Mouse (Mus musculus) retina, postnatal 1 day (tissue): ENCODE results near the gene Tmem52b.

ENCODE experiments used
- DNase-seq: peaks from one replicate; pipeline ENCODE4 v3.0.0-alpha.2; 2012

Tmem52b gene

DNA sequence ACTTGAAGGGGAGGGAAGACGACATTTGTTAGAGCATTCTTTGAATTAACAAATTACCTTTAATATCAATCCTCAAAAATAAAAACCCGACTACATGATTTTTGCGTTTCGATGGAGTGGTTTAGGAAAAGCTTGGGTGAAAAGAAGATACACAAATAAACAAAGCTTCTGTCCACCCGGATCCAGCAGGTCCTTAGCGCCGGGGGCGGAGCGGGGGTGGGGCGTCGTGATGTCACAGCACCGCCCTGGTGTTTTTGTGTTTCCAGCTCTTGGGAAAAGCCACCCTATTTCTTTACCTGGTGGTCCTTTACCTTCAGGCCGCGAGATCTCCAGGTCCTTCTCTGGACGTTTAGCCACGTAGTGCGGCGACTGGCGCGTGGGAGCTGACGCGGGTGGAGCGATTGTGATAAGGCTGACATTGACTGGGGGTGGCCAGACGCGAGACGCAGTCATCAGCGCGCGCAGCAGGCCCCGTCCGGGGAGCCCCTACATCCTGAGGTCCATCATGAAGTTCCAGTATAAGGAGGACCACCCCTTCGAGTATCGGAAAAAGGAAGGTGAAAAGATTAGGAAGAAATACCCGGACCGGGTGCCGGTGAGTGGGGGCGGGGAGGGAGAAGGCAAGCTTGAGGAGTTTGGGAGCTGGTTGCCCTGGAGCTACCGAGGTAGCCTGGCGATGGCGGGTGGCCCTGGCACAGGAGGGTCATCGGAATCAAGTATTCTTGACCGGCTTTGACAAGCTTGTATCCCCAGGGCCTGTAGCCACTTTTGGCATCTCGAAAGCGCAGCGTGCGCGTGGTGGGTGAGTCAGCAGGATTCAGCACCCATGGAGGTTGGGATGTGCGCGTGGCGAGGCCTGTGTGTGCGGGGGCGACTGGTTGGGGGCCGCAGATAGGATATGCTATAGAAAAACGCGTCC is 20.8 kb downstream of the Tmem52b start, which contains the start of gene Gabarapl1:
Gabarapl1 (plus strand) TSS at position 219 of the 919 bp plus-strand sequence.
- DNase-seq = peak; percentile 80

DNA sequence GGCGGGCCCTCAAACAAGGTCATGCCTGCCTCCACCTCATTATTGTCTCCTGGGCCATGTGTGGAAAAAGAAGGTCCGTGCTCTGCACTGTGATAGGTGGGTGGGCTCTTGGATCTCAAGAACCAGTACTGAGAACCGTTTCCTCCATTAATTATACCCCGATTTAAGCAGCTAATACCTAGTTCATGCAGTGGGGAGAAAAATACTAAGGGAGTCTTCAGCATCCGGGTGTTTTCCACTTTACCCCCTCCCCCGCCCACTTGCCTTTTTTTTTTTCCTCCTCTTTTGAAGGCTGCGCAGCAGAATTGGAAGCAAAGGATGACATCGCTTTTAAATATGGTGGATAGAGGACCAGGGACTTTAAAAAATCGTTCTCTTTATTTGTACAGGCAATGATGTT is 21.7 kb downstream of the Tmem52b start:
- DNase-seq = peak; percentile 57

DNA sequence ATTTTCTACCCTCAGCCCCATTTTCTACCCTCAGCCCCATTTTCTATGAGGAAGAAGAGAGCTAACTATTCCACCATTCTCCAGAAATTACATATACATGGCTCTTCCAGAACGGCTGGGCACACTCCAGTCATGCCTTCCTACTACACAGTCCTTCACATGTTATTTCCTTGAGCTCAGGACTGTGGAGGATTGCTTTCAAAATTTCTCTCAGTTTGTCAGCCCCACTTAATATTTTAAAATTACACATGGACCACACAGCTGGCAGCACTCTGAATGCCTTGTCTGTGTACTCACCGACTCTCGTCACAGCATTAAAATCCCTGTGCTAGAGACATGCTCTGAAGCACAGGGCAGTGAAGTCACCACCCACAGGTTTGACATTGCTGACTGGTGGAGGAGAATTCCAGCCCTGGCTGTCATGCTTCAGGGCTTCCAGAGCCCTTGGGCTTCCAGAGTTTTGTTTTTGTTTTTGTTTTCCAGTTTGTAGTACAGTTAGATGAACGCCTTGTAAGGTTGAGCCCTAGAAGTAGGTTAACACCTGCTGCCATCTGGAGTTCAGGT is 22.4 kb downstream of the Tmem52b start:
- DNase-seq = peak; percentile 8

DNA sequence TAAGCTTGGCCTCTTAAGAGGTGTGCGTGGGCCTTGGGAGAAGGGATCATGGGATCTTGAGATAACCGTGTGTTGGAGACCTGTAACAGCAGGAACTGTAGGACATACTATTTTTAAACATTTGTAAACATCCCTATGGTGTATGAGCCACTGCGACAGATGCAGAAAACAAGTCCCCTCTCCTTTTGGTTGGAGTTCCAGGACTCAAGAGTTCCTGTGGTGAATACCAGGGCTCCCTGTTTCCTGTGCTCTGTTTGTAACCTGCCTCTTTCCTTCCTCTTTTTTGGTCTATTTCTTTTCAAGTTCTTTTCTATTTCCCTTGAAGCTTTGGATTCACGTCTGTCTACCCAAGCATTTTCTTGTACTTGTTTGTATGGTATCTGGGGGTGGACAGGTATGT is 23.4 kb downstream of the Tmem52b start:
- DNase-seq = no peak

DNA sequence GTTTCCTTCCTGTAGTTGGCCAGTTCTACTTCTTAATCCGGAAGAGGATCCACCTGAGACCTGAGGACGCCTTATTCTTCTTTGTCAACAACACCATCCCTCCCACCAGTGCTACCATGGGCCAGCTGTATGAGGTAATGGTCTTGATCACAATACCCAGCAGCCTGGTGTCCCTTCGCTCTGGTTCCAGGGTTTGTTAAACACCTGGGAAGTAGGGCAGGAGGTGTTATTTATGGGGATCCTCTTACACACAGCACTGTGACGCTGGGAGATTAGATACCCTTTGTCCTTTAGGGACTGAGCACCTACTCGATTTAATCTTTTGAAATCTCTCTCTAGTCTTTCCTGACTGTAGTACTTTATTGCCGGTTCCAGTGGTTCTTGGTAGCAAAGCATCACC is 26.2 kb downstream of the Tmem52b start:
- DNase-seq = no peak

DNA sequence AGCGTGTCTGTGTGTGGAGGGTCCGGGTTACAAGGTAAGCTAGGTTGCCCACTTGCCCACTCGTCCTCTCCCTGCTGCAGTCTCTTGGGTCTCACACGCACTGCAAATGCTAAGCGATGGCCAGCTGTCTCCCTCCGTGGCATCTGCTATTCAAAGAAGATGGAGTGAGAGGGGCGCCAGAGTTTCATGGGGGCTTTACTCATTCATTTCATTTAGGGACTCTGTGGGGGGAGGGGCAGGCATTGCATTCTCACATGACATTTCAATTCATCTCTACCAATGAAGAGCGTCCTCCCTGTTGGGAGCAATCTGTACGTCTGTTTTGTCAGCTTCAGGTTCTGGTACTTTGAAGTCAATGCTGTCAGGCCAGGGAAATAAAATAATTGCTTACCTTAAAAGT is 29.6 kb downstream of the Tmem52b start:
- no peak for DNase-seq

DNA sequence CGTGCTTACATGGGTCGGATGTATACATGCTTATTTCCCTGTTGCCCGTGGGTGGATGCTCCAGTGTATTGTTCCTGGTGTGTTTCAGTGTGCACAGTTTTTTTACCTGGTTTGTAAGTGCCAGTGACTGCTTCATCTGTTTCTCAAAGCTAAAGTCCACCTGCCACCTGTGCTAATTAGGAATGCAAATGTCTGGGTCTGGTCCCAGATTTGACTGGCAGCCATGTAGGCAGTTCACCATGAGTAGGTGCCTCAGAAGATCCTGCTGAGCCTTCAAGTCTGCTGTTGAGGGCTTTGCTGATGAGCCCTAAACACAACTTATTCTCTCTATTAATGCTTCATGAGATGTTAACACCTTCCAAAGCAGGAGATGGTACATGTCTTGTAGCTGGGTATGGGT is 30.2 kb downstream of the Tmem52b start:
- DNase-seq = no peak

DNA sequence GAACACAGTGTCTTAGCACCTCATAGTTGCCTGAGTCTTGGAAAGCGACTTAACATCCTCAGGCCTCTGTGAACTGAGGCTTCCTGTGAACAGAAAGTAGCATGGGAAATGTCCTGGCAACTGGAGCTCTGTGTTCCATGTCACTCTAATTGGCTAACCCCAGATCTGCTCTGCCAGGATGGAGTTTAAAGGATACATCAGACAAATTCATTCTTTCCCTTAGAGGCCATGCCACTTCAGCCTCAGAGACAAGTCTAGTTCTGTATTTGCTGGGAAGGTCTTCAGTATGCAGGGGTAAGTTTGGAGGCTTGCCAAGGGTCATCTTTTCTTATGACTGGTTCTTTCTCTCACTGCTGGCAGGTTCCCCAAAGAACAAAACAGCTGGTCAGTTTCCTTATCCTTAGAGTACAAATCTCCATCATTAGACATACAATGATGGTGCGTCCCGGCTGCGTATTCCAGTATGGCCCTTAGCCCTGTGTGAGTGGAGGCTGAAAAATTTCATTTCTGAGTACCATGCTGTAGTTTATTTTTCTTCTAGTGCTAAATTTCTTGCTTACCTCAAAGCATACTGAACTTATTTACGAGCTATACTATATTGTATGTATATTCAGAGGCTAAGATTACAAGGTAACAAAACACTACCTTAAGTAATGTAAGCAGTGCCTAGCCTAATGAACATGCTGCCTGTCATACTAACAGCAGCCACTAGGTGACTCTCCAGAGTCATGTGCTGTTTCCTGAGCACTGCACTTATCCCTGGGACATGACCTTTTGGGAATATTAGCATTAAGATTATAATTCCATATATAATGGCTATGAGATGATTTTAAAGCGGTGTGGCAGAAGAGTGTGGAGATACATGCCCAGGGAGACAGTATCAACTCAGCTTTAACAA is 31.6 kb downstream of the Tmem52b start:
- DNase-seq = peak; percentile 74

DNA sequence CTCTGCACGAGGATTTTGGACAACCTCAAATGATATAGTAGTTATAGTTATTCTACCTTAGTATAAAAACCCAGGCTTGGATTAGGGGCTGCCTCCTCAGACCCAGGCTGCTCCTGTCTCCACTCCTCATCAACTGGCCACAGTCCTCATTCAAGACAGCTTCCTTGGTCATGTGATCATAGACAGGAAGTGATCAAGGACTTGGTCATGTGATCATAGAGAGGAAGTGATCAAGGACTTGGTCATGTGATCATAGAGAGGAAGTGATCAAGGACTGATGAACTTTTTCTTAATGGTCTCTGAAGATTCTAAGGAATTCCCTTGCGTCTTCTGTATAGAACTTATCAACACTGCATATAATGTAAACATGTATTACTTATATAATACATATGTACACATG is 34.9 kb downstream of the Tmem52b start:
- DNase-seq = no peak

DNA sequence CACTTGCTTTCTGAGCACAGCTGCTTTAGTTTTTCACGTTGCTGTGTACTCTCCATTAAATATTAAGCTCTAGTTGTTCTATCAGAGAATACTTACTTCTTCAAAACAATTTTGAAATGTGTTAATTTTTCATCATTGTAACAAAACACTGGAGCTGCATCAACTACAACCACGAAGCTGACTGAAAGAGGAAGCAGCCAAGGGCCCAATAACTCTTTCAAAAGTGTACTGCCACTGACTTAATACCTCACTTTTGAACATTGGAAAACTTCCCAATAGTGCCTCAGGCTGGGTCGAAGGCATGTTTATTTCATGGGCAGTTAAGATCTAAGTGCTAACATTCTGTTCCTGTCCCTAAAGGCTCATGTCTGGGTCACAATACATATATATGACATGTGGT is 35.7 kb downstream of the Tmem52b start:
- DNase-seq = no peak

DNA sequence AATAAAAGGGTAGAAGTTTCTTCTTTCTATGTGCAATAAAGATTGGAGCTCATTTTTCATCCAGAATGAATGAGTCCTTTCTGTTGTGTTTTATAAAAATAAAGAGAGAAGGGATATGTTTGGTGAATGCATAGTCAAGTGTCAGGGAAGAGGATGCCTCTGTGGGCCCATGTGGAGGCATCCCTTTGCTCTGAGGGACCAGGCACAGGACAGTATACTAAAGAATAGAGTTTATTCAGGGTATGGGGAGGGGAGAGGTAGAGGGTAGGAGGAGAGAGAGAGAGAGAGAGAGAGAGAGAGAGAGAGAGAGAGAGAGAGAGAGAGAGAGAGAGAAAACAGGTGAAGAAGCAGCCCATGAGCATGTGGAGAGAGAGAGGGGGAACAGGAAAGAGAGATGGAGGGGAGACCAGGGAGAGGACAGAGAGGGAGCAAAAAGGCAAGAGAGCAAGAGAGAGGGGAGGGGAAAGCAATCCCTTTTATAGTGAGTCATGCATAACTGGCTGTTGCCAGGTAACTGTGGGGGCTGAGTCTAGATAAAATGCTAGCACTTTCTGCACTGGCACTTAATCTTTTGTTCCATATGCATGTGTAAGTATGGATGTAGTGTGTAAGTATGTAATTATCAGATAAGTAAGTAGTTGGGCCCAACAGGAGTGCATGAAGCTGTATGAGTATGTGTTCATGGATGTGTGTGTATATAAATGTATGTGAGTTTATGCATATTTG is 45.1 kb downstream of the Tmem52b start:
- DNase-seq = no peak

DNA sequence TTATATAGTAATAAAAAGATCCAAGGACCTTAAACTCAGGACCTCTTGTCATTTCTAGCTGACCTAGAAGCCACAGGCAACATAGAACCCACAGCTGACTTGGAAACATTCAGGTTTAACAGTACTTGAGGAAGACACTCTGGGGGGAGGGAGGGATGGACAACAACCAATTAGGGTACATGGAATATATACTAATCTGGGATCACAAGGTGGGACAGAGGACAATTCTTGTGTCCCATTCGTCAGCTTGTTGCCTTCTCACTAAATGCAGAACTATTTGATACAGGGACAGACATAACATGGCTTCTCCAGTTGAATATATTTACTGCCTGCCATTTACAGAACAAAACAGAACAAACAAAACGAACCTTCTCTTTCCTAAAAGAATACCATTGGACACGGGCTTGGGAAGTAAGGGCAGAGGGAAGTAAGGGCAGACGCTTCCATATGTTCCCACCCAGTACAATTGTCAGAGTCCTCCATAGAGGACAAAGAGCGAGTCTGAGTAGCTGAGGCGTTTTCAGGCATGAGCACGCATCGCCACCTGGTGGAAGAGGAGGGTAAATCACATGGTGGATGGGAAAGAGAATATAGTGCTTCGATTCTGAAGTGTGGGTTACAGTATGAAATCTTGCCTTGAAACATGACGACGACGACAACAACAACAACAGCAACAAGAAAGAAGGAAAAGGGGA is 46.7 kb downstream of the Tmem52b start:
- DNase-seq = peak; percentile 83

DNA sequence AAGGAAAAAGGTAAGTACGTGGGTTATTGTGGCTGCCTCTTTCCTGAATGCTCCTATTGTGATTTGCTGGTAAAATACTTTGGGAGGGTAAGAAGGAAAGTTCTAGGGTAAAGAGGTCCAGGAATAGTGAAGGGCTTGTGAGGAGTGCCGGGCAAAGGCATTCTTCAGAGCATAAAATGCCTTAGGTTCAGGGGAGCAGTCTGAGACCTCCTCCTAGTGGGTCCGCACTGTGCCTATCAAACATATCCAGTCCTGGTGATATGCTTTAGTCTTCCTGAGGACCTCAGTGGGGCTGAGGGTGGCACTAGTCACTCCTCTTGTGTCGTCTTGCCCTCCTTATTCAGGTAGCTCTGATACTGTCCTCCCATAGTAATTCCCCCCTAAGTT is 47.3 kb downstream of the Tmem52b start:
- DNase-seq = no peak

DNA sequence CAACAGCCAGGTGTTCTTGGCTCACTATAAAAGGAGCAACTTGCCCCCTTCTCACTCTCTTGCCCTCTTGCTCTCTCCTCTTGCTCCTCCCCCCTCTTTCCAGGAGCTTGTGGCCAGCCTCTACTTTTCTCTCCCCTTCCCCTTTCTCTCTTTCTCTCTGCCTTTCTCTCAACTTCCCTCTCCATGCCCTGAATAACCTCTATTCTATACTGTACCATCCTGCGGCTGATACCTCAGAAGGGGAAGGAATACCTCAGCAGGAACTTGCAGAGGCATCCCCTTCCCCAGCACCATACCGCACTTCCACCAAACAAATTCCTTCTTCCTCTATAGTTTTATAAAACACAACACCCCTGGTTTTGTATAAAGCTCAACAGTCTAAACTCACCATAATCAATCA is 52.9 kb downstream of the Tmem52b start:
- DNase-seq = no peak
